Mouse (Mus musculus): ENCODE data around the gene Cdh3.

Gene Cdh3

DNA sequence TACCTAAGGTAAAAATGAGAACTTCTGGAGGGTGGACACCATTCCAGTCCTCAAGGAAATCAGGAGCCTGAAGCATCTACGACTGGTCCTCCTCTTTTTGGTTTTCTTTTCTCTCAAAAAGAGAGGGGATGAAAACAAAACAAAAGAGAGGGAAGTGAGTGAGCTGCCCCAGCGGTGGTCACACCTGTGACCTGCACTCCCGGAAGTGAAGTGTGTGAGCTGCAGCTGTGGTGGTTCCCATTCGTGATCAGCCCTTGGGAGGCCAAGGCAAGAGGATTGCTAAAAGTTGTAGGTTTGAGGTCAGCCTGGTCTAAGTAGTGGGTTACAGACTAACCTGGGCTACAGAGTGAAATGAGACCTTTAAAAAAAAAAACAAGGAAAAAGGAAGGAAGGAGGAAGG, 95.4 kb downstream of the Cdh3 start:
- no peak for DNase-seq (ENCODE audit: low read depth in 1 of 2, low spot score in 2 of 2)

- no peak for DNase-seq (ENCODE audit: low read depth in 1 of 2, low spot score in 2 of 2)
Observed at GRCm38 (mm10) chr8:106606601-106607145, 96.0 kb downstream of the Cdh3 start.

Data from monocyte, adult 2 months (primary cell).